Mouse (Mus musculus): ENCODE data around the gene Olfr141.

The Olfr141 gene

GRCm38 (mm10) chr2:86809918-86810317 is at the start of gene Olfr141:
Olfr141 (minus strand) TSS chr2:86810018.
- no peak for DNase-seq (ENCODE audit: low read depth, low spot score)

GRCm38 (mm10) chr2:86851596-86851995 is 41.8 kb upstream of the Olfr141 start, which contains the start of gene Olfr1095:
Olfr1095 (minus strand) TSS chr2:86851696.
- no peak for DNase-seq (ENCODE audit: low read depth, low spot score)

GRCm38 (mm10) chr2:86824363-86824762 is 14.5 kb upstream of the Olfr141 start, which contains the start of gene Olfr1094:
Olfr1094 (plus strand) TSS chr2:86824663.
- no peak for DNase-seq (ENCODE audit: low read depth, low spot score)

GRCm38 (mm10) chr2:86782179-86782578 is 27.6 kb downstream of the Olfr141 start, which contains the start of gene Olfr1093:
Olfr1093 (plus strand) TSS chr2:86782479.
- no peak for DNase-seq (ENCODE audit: low read depth, low spot score)

- no peak for DNase-seq (ENCODE audit: low read depth, low spot score)
Measured at GRCm38 (mm10) chr2:86761050-86761449, 48.8 kb downstream of the Olfr141 start.

GRCm38 (mm10) chr2:86758893-86759292 is 50.9 kb downstream of the Olfr141 start, which contains the start of gene Olfr1090:
Olfr1090 (minus strand) TSS chr2:86758993.
- DNase-seq (ENCODE audit: low read depth, low spot score) = no peak
